Mouse (Mus musculus): ENCODE results near the gene Gm4744. TPM values are rescaled to one million over a fixed set of nuclear protein-coding genes. Genes with fewer than 3 reads are reported as not detected.
"Not testable (repeated sequence)": the region's sequence is repeated elsewhere in the genome, so short reads cannot be mapped to it uniquely, and the experiment has no call there.

Gene Gm4744
- not detected in 2 replicates for polyA plus RNA-seq (2016; fragmentation: Nextera tagmentation; extraction: Ambion mirVana)

- Histone ChIP-seq H3K4me3 (no peak within 1 kb of the TSS), H3K27me3 (replicated peaks; ENCODE audit: low read depth, poor library complexity, severe bottlenecking) (no peaks in the 10 kb centered on the region), H3K36me3 (replicated peaks) (no peaks in the 10 kb centered on the region), H3K27ac (replicated peaks) (no peak within 1 kb of the TSS), H3K4me1 (no peaks in the 10 kb centered on the region), H3K9me3 (no peaks in the 10 kb centered on the region)
- DNase-seq (ENCODE audit: low spot score) = no peak
Observed at GRCm38 (mm10) chr6:40951770-40952169, at the start of gene Gm4744. Gene Gm4744 (minus strand): TSS chr6:40951870.

- not testable (repeated sequence) for H3K27me3 ChIP-seq (replicated peaks; ENCODE audit: low read depth, poor library complexity, severe bottlenecking); DNase-seq (ENCODE audit: low spot score); H3K4me1 ChIP-seq; H3K36me3 ChIP-seq (replicated peaks); H3K9me3 ChIP-seq; H3K4me3 ChIP-seq; H3K27ac ChIP-seq (replicated peaks)
Observed at GRCm38 (mm10) chr6:40999379-40999778, 47.7 kb upstream of the Gm4744 start, which contains the start of gene Gm2663. Gene Gm2663 (minus strand): TSS chr6:40999479.

GRCm38 (mm10) chr6:40964454-40964853 lies 12.8 kb upstream of the Gm4744 start, which contains the start of gene 1810009J06Rik:
Gene 1810009J06Rik (plus strand): TSS chr6:40964754.
- H3K36me3 ChIP-seq (replicated peaks); H3K4me1 ChIP-seq; H3K27me3 ChIP-seq (replicated peaks; ENCODE audit: low read depth, poor library complexity, severe bottlenecking); H3K9me3 ChIP-seq; H3K27ac ChIP-seq (replicated peaks); DNase-seq (ENCODE audit: low spot score); H3K4me3 ChIP-seq: not testable (repeated sequence)
- WGBS = 90% methylated on average over 2 of the region's 2 CpGs

GRCm38 (mm10) chr6:40953716-40954115 lies 2.0 kb upstream of the Gm4744 start:
- no peak for DNase-seq (ENCODE audit: low spot score)
- Histone ChIP-seq H3K36me3 (replicated peaks) (no peaks in the 10 kb centered on the region), H3K4me1 (no peaks in the 10 kb centered on the region), H3K4me3 (no peak overlapping the region), H3K27me3 (replicated peaks; ENCODE audit: low read depth, poor library complexity, severe bottlenecking) (no peaks in the 10 kb centered on the region), H3K9me3 (no peaks in the 10 kb centered on the region), H3K27ac (replicated peaks) (no peak overlapping the region)
- WGBS = 77% methylated on average over 2 of the region's 2 CpGs

GRCm38 (mm10) chr6:40940457-40940856 lies 11.2 kb downstream of the Gm4744 start, which contains the start of gene 1700074P13Rik:
Gene 1700074P13Rik (minus strand): TSS chr6:40940557.
- H3K4me1 ChIP-seq = no peaks in the 10 kb centered on the region
- no peak within 1 kb of the TSS for H3K27ac ChIP-seq (replicated peaks)
- H3K27me3 ChIP-seq (replicated peaks; ENCODE audit: low read depth, poor library complexity, severe bottlenecking) = no peaks in the 10 kb centered on the region
- no peak for DNase-seq (ENCODE audit: low spot score)
- 91% methylated on average over 10 of the region's 10 CpGs for WGBS
- H3K4me3 ChIP-seq = no peak within 1 kb of the TSS
- no peaks in the 10 kb centered on the region for H3K36me3 ChIP-seq (replicated peaks)
- H3K9me3 ChIP-seq = no peaks in the 10 kb centered on the region

GRCm38 (mm10) chr6:40919954-40920353 lies 31.7 kb downstream of the Gm4744 start:
- no peak overlapping the region for H3K4me3 ChIP-seq
- no peak overlapping the region for H3K27ac ChIP-seq (replicated peaks)
- no peaks in the 10 kb centered on the region for H3K4me1 ChIP-seq
- no peaks in the 10 kb centered on the region for H3K9me3 ChIP-seq
- WGBS = 85% methylated on average over 4 of the region's 4 CpGs
- H3K27me3 ChIP-seq (replicated peaks; ENCODE audit: low read depth, poor library complexity, severe bottlenecking) = no peaks in the 10 kb centered on the region
- no peak for DNase-seq (ENCODE audit: low spot score)
- no peaks in the 10 kb centered on the region for H3K36me3 ChIP-seq (replicated peaks)

- Histone ChIP-seq H3K4me3 (no peak within 1 kb of the TSS), H3K27me3 (replicated peaks; ENCODE audit: low read depth, poor library complexity, severe bottlenecking) (no peaks in the 10 kb centered on the region), H3K36me3 (replicated peaks) (no peaks in the 10 kb centered on the region), H3K4me1 (no peaks in the 10 kb centered on the region), H3K27ac (replicated peaks) (no peak within 1 kb of the TSS), H3K9me3 (no peaks in the 10 kb centered on the region)
- DNase-seq (ENCODE audit: low spot score) = no peak
Observed at GRCm38 (mm10) chr6:40900287-40900686, 51.4 kb downstream of the Gm4744 start, which contains the start of gene Prss58. Gene Prss58 (minus strand): TSS chr6:40900387.

Other genes with a start within 250 kb of the Gm4744 start
- not detected in 2 replicates for gene Moxd2, start 64.4 kb downstream of the Gm4744 start, polyA plus RNA-seq (2016; fragmentation: Nextera tagmentation; extraction: Ambion mirVana)
- gene Prss58, start 51.5 kb downstream of the Gm4744 start, polyA plus RNA-seq (2016; fragmentation: Nextera tagmentation; extraction: Ambion mirVana) = not detected in 2 replicates
- not detected in 2 replicates for gene 1700074P13Rik, start 11.3 kb downstream of the Gm4744 start, polyA plus RNA-seq (2016; fragmentation: Nextera tagmentation; extraction: Ambion mirVana)
- not detected in 2 replicates for gene 1810009J06Rik, start 12.9 kb upstream of the Gm4744 start, polyA plus RNA-seq (2016; fragmentation: Nextera tagmentation; extraction: Ambion mirVana)
- not detected in 2 replicates for gene Gm2663, start 47.6 kb upstream of the Gm4744 start, polyA plus RNA-seq (2016; fragmentation: Nextera tagmentation; extraction: Ambion mirVana)
- not detected in 2 replicates for gene 2210010C04Rik, start 83.6 kb upstream of the Gm4744 start, polyA plus RNA-seq (2016; fragmentation: Nextera tagmentation; extraction: Ambion mirVana)